Mouse (Mus musculus): ENCODE data around the gene Plpp3.

DNA sequence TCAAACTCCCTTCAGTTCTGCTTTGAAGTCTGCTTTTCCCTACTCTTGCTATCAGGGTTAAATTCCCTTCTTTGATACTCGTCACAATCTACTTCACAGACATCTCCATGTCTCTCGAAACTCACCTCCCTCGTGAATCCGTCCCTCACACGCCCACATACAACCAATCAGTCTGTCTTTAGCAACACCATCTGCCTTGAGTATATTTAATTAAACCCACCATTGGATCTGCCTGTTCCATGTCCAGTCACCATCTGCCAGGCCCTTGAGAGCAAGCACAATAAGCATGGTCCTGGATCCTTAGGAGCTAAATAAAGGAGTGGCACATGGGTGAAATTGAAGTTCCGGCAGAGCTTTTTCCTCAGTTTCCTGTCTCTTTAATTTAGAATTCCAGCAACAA lies 36.1 kb upstream of the Plpp3 start:
- TF ChIP-seq FLI1 (IDR thresholded peaks at IDR 0.05; ENCODE audit: low read length) (no peak), GATA1 (IDR thresholded peaks at IDR 0.05; ENCODE audit: borderline replicate concordance, low read length) (no peak)
